Mouse (Mus musculus) E14TG2a.4 (cell line): ENCODE measurements around the gene Ssu72.
A peak's percentile ranks its signal among the peaks of the same experiment; 100 is the strongest.

Source experiments
- H3K27me3 ChIP-seq: 2 replicates; pipeline ENCODE4 v1.6.1; 2014; ENCODE audit warnings: low read length, control low read depth; ENCODE audit not compliant: insufficient read depth
- H3K36me3 ChIP-seq: 2 replicates; pipeline ENCODE4 v1.6.1; 2014; ENCODE audit warnings: low read length, control low read depth; ENCODE audit not compliant: insufficient read depth
- H3K4me1 ChIP-seq: replicated peaks from 2 replicates; pipeline ENCODE4 v1.6.1; 2014; ENCODE audit warnings: low read depth, low read length, control low read depth
- H3K4me3 ChIP-seq: replicated peaks from 2 replicates; pipeline ENCODE4 v1.5.1; 2014; ENCODE audit warnings: mild to moderate bottlenecking, low read length
- H3K9me3 ChIP-seq: 2 replicates; pipeline ENCODE4 v1.6.1; 2014; ENCODE audit warnings: low read length, control low read depth
- CTCF ChIP-seq: conservative IDR thresholded peaks from 2 replicates; pipeline ENCODE4 v1.5.1; 2014; ENCODE audit warnings: low read length
- NANOG ChIP-seq: IDR thresholded peaks from 2 replicates; pipeline ENCODE4 v1.6.1; 2014; ENCODE audit warnings: borderline replicate concordance, low read length, mixed read lengths
- POU5F1 ChIP-seq: IDR thresholded peaks from 2 replicates; pipeline ENCODE4 v1.6.1; 2014; ENCODE audit warnings: low read length, borderline replicate concordance

Ssu72 gene

GRCm38 (mm10) chr4:155772786-155773185 lies 68.2 kb downstream of the Ssu72 start:
- TF ChIP-seq CTCF (no peak), NANOG (no peak), POU5F1 (no peak)
- H3K4me3 ChIP-seq: no peak overlapping the region
- peaks cover 80% of the 10 kb centered on the region for H3K27me3 ChIP-seq
- H3K36me3 ChIP-seq: no peaks in the 10 kb centered on the region
- H3K4me1 ChIP-seq: peaks cover 62% of the 10 kb centered on the region
- no peaks in the 10 kb centered on the region for H3K9me3 ChIP-seq

- H3K4me1 ChIP-seq: peaks cover 62% of the 10 kb centered on the region
- H3K9me3 ChIP-seq: no peaks in the 10 kb centered on the region
- H3K27me3 ChIP-seq: peaks cover 79% of the 10 kb centered on the region
- H3K36me3 ChIP-seq: no peaks in the 10 kb centered on the region
- H3K4me3 ChIP-seq: peak overlapping the region; percentile 76
- TF ChIP-seq POU5F1: no peak
- TF ChIP-seq CTCF: no peak
- no peak for TF ChIP-seq NANOG
These were observed 68.9 kb downstream of the Ssu72 start for GRCm38 (mm10) chr4:155773335-155774078.

- peaks cover 63% of the 10 kb centered on the region for H3K4me1 ChIP-seq
- peak within 1 kb of the TSS; percentile 76 for H3K4me3 ChIP-seq
- peaks cover 75% of the 10 kb centered on the region for H3K27me3 ChIP-seq
- TF ChIP-seq CTCF (no peak), NANOG (peak; percentile 31; the same call in 1 of the 2 replicates)
- no peaks in the 10 kb centered on the region for H3K36me3 ChIP-seq
- H3K9me3 ChIP-seq: no peaks in the 10 kb centered on the region
These were observed 69.7 kb downstream of the Ssu72 start, which contains the start of gene Vwa1 for GRCm38 (mm10) chr4:155774280-155774754. Gene Vwa1, minus strand, starts transcription at chr4:155774698.

- no peak for TF ChIP-seq CTCF
- TF ChIP-seq POU5F1: no peak
- no peak for TF ChIP-seq NANOG
- H3K4me1 ChIP-seq: peaks cover 55% of the 10 kb centered on the region
- H3K9me3 ChIP-seq: no peaks in the 10 kb centered on the region
These were observed 70.6 kb downstream of the Ssu72 start for GRCm38 (mm10) chr4:155774971-155775740.

GRCm38 (mm10) chr4:155775855-155776254 lies 71.3 kb downstream of the Ssu72 start:
- H3K4me3 ChIP-seq: peak overlapping the region; percentile 76; the same call in 1 of the 2 replicates
- no peaks in the 10 kb centered on the region for H3K9me3 ChIP-seq
- H3K36me3 ChIP-seq: no peaks in the 10 kb centered on the region
- peaks cover 53% of the 10 kb centered on the region for H3K4me1 ChIP-seq
- no peak for TF ChIP-seq NANOG
- TF ChIP-seq POU5F1: no peak
- no peak for TF ChIP-seq CTCF
- peaks cover 65% of the 10 kb centered on the region for H3K27me3 ChIP-seq

More at GRCm38 (mm10) chr4:155774971-155775740, 70.6 kb downstream of the Ssu72 start:
- H3K27me3 ChIP-seq: peaks cover 68% of the 10 kb centered on the region
- H3K4me3 ChIP-seq: peak overlapping the region; percentile 76
- no peaks in the 10 kb centered on the region for H3K36me3 ChIP-seq

- Histone ChIP-seq H3K9me3 (no peaks in the 10 kb centered on the region), H3K36me3 (no peaks in the 10 kb centered on the region), H3K4me1 (peaks cover 57% of the 10 kb centered on the region), H3K27me3 (peaks cover 56% of the 10 kb centered on the region), H3K4me3 (peak overlapping the region; percentile 21; the same call in 1 of the 2 replicates)
- no peak for TF ChIP-seq CTCF
- TF ChIP-seq NANOG: no peak
- TF ChIP-seq POU5F1: no peak
These were observed 72.2 kb downstream of the Ssu72 start for GRCm38 (mm10) chr4:155776704-155777335.

- peaks cover 57% of the 10 kb centered on the region for H3K4me1 ChIP-seq
- H3K36me3 ChIP-seq: no peaks in the 10 kb centered on the region
- H3K4me3 ChIP-seq: no peak overlapping the region
- H3K27me3 ChIP-seq: peaks cover 46% of the 10 kb centered on the region
- H3K9me3 ChIP-seq: no peaks in the 10 kb centered on the region
- TF ChIP-seq POU5F1 (no peak), CTCF (no peak), NANOG (no peak)
These were observed 73.2 kb downstream of the Ssu72 start for GRCm38 (mm10) chr4:155777816-155778215.

- TF ChIP-seq NANOG (no peak), POU5F1 (no peak), CTCF (no peak)
- Histone ChIP-seq H3K4me1 (peaks cover 50% of the 10 kb centered on the region), H3K9me3 (no peaks in the 10 kb centered on the region), H3K27me3 (peaks cover 32% of the 10 kb centered on the region), H3K4me3 (no peak overlapping the region), H3K36me3 (no peaks in the 10 kb centered on the region)
These were observed 74.9 kb downstream of the Ssu72 start for GRCm38 (mm10) chr4:155779498-155779897.
